Mouse (Mus musculus) kidney, postnatal 25 days (tissue): Measurements from ENCODE around the gene Gm1673.
A peak's percentile ranks its signal among the peaks of the same experiment; 100 is the strongest.

Experiments
- DNase-seq, 2 experiments: peaks; one replicate each; pipeline ENCODE4 v3.0.0; 2021; ENCODE audit warnings: mixed read lengths in 2 of 2

Gene Gm1673

DNA sequence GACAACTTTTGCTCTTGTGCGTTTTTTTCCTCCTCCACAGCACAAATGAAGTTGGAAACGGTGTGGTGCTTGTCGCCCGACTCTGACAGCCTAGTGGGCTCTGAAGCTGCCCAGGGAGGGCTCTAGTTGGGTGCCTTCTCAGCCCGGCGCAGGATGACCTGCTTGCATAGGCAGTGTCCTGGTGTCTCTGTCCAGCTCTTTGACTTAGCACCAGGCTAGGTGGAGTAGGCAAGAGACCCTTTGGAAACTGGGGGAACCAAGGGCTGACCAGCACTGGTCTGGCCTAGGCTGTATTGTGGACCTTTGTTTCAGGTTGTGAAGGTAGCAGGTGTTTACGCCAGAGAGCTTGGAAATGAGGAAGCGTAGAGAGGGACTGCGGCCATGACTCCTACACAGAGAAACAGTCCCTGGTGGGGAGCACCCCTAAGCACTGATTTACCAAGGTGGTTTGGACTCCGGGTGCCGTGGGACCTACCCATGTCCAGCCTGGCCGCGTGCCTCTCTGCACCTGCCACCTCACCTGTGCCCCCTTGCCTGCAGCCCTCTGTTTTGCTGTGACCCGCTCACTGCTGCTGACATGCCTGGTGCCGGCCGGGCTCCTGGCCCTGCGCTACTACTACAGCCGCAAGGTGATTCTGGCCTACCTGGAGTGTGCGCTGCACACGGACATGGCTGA lies 14.7 kb downstream of the Gm1673 start:
- no peak for DNase-seq

DNA sequence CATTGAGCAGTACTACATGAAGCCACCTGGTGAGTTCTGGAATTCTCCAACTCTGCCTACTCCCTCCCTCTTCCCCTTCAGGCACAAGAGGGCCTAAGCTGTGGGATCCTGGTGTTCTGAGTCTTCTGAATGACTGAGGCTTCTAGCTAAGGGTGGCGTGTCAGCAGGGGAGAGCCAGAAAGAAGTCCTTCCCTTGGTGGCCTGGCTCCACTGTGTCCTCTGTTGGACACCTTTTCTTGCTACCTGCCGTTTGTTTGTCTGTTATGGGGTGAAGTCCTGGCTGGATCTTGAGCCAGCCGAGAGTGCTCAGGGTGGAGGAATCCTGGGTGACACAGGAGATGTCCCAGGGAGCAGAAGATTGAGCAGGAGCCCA lies 15.3 kb downstream of the Gm1673 start:
- no peak for DNase-seq

- peak; percentile 27 to 60 for DNase-seq
Measured at GRCm38 (mm10) chr5:33999466-34000090, 16.3 kb downstream of the Gm1673 start.

DNA sequence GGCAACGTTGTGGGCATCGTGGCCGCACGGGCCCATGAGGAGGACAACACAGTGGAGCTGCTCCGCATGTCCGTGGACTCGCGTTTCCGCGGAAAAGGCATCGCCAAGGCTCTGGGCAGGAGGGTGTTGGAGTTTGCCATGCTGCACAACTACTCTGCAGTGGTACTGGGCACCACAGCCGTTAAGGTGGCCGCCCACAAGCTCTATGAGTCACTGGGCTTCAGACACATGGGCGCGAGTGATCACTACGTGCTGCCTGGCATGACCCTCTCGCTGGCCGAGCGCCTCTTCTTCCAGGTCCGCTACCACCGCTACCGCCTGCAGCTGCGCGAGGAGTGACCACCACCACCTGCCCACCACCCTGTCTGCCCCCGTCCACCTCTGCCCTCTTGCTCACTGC lies 17.6 kb downstream of the Gm1673 start:
- DNase-seq: no peak

- DNase-seq: no peak
Measured at GRCm38 (mm10) chr5:34001401-34001800, 18.2 kb downstream of the Gm1673 start.

- no peak for DNase-seq
Measured at GRCm38 (mm10) chr5:34002636-34003035, 19.4 kb downstream of the Gm1673 start.

- DNase-seq: no peak
Measured at GRCm38 (mm10) chr5:34004618-34005017, 21.4 kb downstream of the Gm1673 start.

- DNase-seq: no peak
Measured at GRCm38 (mm10) chr5:34006832-34007231, 23.6 kb downstream of the Gm1673 start.

DNA sequence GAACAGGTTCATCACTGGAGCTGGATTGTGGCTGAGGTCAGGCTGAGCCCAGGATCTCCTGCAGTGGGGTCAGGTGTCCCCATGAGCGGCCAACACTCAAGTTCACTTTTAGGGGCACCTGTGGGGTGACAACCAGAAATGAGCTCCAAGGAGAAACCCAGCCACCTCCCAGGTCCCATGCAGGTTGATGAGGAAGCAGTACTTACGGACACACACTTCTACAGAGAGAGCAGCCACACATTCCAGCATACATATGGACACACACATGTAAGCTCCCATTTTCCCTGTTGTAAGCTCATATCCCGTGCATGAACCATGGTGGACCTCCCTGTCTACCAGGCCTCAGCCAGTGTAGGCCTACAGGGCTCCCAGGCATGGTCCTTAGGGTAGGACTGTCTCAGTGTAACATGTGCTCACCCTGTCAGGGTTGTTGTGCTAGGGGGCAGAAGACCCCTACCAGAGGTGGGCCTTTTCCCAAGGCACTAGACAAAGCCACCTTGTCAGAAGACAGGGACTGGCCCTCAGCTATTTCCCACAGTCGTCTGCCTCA lies 24.2 kb downstream of the Gm1673 start:
- DNase-seq: no peak

DNA sequence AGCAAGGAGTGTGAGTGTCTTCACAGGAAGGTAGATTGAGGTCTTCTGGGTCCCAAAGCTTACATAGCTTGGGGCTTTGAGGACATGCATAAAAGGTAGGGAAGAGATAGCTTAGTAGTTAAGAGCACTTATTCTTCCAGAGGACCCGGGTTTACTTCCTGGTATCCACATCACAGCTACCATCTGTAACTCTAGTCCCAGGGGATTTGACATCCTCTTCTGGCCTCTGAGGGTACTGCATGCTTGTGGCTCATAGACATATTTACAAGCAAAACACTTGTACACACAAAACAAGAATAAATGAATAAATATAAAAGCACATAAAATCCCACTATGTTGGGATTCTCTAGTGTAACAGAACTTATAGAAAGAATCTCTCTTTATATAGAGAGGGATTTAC lies 31.4 kb downstream of the Gm1673 start:
- no peak for DNase-seq

DNA sequence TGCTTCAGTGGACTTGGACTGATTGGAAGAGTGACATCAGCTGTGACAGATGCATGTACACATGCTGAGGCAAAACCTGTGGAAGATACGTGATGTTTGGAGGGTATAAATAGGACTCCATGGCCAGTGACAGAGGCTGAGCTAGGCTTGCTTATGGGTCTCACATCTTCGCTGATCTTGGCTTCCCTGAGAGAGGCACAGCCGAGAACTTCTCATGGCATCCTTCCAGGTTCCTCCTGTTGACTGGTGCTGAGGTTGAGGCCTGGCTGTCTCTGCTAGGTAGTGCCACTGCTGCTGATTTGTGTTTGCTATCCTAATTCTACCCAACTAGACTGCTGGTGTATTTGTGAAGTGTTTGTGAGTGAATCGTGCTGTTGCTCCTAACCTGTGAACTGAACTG lies 35.7 kb downstream of the Gm1673 start:
- no peak for DNase-seq

GRCm38 (mm10) chr5:34030101-34030500 lies 46.9 kb downstream of the Gm1673 start:
- no peak for DNase-seq

GRCm38 (mm10) chr5:34031022-34031421 lies 47.8 kb downstream of the Gm1673 start:
- DNase-seq: no peak

- DNase-seq: no peak
Measured at GRCm38 (mm10) chr5:34032520-34032919, 49.3 kb downstream of the Gm1673 start.
